Mouse (Mus musculus) T-helper 2 cell (primary cell): ENCODE results near the gene P2rx4.

Source experiments
- in situ Hi-C: fragments of 300-600 bp; cut with MboI, MseI; formaldehyde crosslinking; loops from one replicate; pipeline ENCODE4 v1.15.1; 2025; ENCODE audit warnings: high pct_unique_total_duplicates

Gene P2rx4

GRCm38 (mm10) chr5:122702156-122702555, 5.2 kb upstream of the P2rx4 start:
- in situ Hi-C loops, result no loop called here

- in situ Hi-C loops, result no loop called here
Observed at GRCm38 (mm10) chr5:122703574-122703973, 3.8 kb upstream of the P2rx4 start.

DNA sequence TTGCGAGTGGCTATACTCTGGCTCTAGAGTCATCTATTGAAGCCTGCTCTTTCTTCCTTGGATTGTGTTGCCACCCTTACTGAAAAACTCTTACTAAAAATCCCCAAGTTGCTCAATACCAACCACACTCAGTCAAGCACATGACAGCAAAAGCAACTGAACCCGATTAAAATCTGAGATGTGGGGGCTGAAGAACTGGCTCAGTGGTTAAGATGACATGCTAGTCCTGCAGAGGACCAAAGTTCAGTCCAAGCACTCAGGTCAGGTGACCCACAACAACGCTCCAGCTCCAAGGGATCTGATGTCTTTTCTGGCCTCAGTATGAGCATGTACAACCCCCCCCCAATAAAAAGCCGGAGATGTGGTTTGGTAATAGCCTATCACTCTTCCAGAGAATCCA, 2.8 kb upstream of the P2rx4 start:
- in situ Hi-C loops, result no loop called here

DNA sequence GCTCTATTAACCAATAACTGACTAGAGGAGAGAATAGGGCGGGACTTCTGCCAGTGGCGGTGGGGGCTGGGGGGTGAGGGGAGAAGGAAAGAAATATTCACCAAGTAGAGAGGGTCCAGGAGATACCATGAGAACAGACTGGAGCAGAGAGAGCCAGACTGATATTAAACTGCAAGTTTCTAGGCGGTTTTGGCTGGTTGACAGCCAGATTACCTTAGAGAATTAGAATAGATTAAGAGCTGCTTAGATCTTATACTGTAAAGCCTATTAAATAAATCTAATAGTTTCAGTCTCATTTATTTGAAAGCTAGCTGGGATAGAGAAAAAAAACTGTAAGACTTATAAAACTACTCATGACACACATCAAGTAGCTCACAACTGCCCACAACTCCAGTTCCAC, 2.2 kb upstream of the P2rx4 start:
- in situ Hi-C loops, result no loop called here

DNA sequence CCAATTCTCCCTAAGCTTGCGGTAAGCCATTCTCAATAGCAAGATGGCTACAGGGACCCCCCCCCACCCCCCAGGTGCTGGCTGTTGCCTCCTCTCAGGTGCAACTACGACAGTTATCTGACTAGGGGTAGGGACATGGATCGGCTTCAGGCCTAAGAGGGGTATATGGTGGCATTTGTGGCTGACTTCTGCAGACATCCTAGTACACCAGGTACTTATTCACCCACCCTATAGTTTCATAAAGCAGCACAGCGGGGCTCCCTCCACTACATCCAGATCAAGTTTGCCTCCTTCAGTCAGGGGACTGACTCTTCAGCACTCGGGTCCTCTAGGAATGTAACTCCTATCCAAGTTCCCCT, 448 bp upstream of the P2rx4 start:
- in situ Hi-C loops, result no loop called here

DNA sequence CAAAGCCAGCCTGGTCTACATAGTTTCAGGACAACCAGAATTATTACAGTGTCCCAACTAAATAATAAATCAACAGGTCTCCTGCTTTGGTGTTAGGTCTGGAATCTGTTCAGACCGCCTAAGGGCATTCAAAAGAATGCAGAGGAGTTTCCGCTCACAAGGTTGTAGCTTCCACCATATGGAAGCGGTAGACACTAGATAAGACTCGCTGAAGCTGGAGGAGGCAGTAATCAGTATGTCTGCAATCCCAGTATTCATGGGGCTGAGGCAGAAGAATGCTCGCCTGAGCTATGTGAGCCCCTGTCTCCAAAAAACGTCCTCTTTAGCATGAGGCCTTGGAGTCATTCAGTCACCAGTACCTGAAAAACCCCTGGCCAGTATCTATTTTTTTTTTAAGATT, 1.5 kb downstream of the P2rx4 start:
- in situ Hi-C loops, result no loop called here

DNA sequence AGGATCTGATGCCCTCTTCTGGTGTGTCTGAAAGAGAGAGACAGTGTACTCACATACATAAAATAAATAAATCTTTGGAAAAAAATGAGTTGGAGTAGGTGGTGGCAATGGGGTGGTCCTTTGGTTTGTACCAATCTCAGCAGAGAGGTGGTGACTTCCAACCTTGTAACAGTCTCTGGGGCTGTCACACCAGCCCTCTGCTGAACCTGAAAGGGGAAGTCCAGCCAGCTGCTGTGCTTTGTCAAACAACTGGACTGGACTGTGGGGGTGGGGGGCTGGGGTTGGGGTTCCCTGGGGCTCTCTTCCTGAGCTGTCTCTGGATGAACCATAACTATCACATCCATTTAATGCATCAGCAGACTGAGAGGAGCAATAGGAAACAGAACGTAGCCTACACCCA, 8.4 kb downstream of the P2rx4 start:
- in situ Hi-C loops, result no loop called here

DNA sequence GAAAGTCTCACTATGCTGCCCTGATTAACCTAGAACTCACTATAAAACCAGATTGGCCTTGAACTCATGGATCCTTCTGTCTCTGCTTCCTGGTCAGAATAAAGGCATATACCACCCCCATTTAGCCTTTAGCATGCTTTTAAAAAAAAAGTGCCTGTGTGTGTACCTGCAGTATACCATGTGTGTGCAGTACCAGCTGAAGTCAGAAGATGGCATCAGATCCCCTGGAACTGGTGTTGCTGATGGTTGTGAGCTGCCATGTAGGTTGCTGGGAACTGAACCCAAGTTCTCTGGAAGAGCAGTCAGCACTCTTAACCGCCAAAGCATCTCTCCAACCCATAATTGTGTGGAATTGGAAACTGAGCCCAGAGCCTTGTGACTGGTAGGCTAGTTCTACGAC, 9.4 kb downstream of the P2rx4 start:
- in situ Hi-C loops, result no loop called here

DNA sequence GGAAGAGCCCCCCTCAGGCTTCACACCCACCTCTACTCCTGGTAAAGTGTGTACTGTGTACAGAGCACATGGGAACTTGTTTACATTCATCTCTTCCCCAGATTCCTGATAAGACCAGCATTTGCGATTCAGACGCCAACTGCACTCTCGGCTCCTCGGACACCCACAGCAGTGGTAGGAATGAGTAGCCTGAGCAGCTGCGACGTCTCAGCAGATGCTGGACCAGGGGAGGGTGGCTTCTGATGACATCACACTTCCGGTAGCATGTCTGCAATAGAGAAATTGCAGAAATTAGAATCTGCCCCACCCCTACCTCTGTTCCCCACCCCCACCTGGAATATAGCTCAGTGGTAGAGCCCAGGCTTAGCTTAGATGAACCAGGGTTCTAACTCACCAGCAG, 11.1 kb downstream of the P2rx4 start:
- in situ Hi-C loops, result no loop called here

DNA sequence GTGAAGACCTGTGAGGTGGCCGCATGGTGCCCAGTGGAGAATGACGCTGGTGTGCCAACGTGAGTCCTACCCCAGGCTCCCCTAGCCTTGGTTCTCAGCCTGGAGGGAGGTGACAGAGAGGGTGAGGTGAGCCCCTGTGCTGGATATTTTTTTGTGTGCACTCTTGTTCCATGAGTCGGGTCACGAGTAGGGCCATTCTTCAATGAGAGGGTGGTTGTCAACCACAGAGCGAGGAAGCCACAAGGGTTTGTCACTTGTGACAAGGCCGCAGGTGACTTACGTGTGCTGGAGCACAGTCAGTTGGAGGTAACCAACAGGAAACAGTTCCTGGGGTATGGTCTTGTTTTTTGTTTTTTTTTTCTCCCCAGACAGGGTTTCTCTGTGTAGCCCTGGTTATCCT, 11.8 kb downstream of the P2rx4 start:
- in situ Hi-C loops, result no loop called here

DNA sequence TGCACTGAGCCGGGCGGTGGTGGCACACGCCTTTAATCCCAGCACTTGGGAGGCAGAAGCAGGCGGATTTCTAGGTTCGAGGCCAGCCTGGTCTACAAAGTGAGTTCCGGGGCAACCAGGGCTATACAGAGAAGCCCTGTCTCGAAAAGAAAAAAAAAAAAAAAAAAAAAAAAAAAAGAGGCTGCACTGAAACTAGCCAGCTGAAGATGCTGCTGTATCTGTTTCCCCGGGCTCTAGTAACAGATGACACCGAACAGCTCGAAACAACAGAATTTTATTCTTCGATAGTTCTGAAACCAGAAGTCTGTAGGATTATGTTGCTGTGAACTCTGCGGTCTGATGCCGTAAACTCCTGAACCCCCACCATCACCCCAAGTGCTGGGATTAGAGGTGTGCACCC, 18.1 kb downstream of the P2rx4 start:
- in situ Hi-C loops, result no loop called here

- in situ Hi-C loops, result no loop called here
Observed at GRCm38 (mm10) chr5:122726068-122726467, 18.7 kb downstream of the P2rx4 start.

DNA sequence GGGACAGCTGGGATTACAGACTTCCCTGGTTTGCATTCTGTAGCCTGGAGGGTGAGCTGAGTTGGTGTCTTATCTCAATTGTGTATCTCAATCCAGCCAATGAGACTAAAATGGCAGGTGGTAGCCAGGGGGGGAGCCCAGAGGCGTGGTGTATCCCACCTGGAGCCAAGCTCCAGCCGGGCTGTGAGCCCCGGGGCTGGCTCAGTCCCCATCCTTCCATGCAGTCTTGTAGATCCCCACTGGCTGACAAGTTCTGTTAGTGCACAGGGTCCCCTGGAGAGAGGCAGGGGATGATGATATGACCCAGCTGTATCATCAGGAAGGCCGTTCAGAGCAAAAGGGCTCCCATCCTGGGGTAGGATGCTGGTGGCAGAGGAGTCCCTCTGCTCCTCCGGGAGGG, 19.3 kb downstream of the P2rx4 start:
- in situ Hi-C loops, result no loop called here

- in situ Hi-C loops, result no loop called here
Observed at GRCm38 (mm10) chr5:122727096-122727495, 19.8 kb downstream of the P2rx4 start.

DNA sequence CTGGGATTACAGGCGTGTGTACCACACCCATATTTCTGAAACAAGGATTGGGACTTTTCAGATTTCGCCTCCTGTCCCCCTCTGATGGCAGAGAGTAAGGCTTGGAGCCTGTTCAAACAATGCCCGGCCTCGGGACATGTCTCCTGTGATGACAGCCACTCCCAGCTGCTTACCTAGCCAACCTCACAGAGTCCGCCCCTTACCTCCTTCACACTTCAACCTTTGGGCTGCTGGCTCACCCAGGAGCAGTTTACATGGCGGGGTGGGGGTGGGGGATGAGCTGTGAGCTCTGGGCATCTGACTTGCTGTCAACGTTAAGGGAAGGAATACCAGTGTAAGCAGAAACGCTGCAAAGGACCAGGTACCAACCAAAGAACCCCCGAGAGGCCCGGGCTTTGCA, 23.4 kb downstream of the P2rx4 start:
- in situ Hi-C loops, result loop anchor here (5.0 kb wide), 1 partner anchor 47 kb away; the partner anchor contains the start of gene Camkk2

DNA sequence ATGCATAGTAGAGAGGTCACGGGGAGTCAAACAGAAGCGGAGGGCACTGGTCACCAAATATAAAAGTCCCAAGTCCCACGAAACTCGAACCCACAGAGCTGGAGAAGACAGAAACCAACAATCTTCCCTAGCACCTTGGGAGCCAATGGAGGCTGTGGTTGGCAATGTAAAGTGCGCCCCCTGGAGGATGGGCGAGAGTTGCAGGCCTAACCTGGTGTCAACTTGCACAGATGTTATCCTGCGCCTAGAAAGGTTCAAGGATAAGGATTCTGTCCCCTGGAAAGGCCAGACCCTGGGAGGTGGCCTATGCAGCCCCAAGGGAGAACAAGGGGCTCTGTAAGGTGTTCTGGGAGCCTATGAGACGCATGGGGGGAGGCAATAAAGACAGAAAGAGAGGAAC, 24.0 kb downstream of the P2rx4 start:
- in situ Hi-C loops, result loop anchor here (5.0 kb wide), 1 partner anchor 46 kb away; the partner anchor contains the start of gene Camkk2

- in situ Hi-C loops, result loop anchor here (5.0 kb wide), 1 partner anchor 45 kb away; the partner anchor contains the start of gene Camkk2
Observed at GRCm38 (mm10) chr5:122731991-122732673, 24.8 kb downstream of the P2rx4 start.

- in situ Hi-C loops, result loop anchor here (5.0 kb wide), 1 partner anchor 43 kb away; the partner anchor contains the start of gene Camkk2
Observed at GRCm38 (mm10) chr5:122733881-122734280, 26.5 kb downstream of the P2rx4 start.

- in situ Hi-C loops, result no loop called here
Observed at GRCm38 (mm10) chr5:122735853-122736252, 28.5 kb downstream of the P2rx4 start.

DNA sequence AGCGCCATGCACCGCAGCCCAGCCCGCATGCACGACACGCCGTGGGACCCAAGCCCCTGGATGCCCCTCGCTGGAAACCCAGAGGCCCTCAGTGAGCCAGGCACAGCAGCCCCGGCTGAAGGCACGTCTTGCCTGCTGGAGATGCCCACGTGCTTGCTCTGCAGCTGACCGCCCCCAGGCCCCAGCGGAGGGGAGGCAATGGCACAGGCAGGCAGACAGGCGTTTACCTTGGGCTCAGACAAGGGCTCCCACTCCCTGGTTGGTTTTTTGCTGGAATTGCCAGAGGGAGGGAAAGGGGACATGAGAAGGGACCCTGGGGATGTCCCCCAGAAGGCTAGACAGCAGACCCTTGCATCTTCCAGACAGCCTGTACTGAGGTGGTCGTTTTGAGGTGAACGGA, 29.4 kb downstream of the P2rx4 start:
- in situ Hi-C loops, result no loop called here

- in situ Hi-C loops, result no loop called here
Observed at GRCm38 (mm10) chr5:122743880-122744422, 36.6 kb downstream of the P2rx4 start.

DNA sequence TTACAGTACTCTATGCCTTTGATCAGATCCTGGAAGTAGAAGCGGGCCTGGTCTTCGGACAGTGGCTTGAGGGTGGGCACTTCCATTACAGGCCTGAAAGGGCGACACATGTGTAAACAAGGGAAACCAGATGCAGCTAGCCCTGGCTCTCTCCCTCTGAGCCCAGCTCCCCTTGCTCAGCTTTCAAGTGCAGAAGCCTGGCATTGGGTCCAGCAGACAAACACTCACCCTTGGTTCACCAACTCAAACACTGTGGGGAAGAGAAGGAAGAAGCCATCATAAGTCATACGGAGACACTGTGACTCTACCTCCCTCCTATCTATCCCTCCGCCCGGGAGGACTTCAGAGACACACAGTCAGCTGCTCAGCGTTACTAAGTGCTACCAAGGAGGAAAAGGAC, 40.6 kb downstream of the P2rx4 start:
- in situ Hi-C loops, result no loop called here

DNA sequence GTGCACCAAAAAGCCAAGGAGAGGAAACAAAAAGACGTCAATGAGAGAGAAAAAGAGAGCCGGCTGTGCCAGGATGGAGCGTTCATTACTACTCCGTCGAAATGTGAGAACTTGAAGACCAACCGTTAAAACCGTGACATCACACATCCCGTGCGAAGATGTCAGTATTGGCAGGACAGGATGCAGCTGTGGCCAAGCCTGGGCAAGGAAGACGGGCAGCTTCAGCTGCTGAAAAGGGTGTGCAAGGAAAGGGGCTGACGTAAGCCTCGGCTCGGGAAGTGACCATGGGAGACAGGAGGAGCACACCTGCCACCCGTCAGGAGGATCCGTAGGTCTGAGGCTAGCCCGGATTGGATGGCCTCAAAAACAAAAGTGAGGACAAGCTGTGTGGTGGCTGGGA, 47.1 kb downstream of the P2rx4 start:
- in situ Hi-C loops, result loop anchor here (10.0 kb wide), 1 partner anchor 430 kb away; the partner anchor contains the start of gene Hpd
